Mouse (Mus musculus): ENCODE measurements around the gene Tex13c2.

DNA sequence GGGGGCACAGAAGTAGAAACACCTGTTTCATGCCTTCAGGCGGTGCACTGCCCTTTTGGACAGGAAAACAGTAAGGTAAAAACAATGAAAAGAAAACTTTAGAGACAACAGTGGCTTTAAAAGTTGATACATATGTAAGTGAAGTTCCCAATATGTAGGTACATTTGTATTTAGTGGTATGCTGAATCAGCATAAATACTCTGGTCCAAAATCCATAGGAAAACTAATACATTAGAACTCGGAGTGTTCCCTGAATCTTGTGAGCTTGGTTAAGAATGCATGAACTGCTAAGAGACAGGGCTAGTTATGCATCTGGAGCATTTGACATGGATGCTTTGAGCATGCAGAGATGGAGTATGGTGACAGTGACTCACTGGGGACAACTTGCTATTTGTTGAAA is 33.4 kb downstream of the Tex13c2 start:
- peak; percentile 71 for TF ChIP-seq MAFK (IDR thresholded peaks at IDR 0.05; ENCODE audit: insufficient read depth, low read depth, low read length)
- no peak for TF ChIP-seq ZC3H11A (IDR thresholded peaks at IDR 0.05; ENCODE audit: borderline replicate concordance, low read depth, low read length)

Data from ES-E14 (cell line).